Mouse (Mus musculus): ENCODE data around the gene Aco1. TPM values are rescaled to one million over a fixed set of nuclear protein-coding genes. Genes with fewer than 3 reads are reported as not detected.

Gene Aco1
- polyA plus RNA-seq, 1 experiment from 2014 or later, result 57.5 TPM

GRCm38 (mm10) chr4:40192246-40192645, 49.4 kb downstream of the Aco1 start:
- no peak for ATAC-seq (ENCODE audit: borderline replicate concordance, extremely low read depth, low FRiP score, low TSS enrichment)
- H3K27me3 ChIP-seq, result no peaks in the 10 kb centered on the region
- H3K36me3 ChIP-seq, result peaks cover 55% of the 10 kb centered on the region
- no peaks in the 10 kb centered on the region for H3K4me1 ChIP-seq
- no peaks in the 10 kb centered on the region for H3K9me3 ChIP-seq
- H3K4me3 ChIP-seq, result no peak overlapping the region
- H3K4me2 ChIP-seq, result no peak overlapping the region
- WGBS, result 69% methylated on average over 2 of the region's 2 CpGs
- no peak overlapping the region for H3K27ac ChIP-seq
- H3K9ac ChIP-seq, result no peak overlapping the region

- no peak for ATAC-seq (ENCODE audit: borderline replicate concordance, extremely low read depth, low FRiP score, low TSS enrichment)
- WGBS, result 82% methylated on average over 9 of the region's 9 CpGs
- H3K27ac ChIP-seq, result no peak overlapping the region
- H3K9ac ChIP-seq, result no peak overlapping the region
- H3K4me2 ChIP-seq, result no peak overlapping the region
- H3K27me3 ChIP-seq, result no peaks in the 10 kb centered on the region
- no peaks in the 10 kb centered on the region for H3K4me1 ChIP-seq
- H3K4me3 ChIP-seq, result no peak overlapping the region
- H3K36me3 ChIP-seq, result peaks cover 51% of the 10 kb centered on the region
- H3K9me3 ChIP-seq, result no peaks in the 10 kb centered on the region
Measured at GRCm38 (mm10) chr4:40193461-40193860, 50.6 kb downstream of the Aco1 start.

GRCm38 (mm10) chr4:40195336-40195735, 52.5 kb downstream of the Aco1 start:
- no peak for ATAC-seq (ENCODE audit: borderline replicate concordance, extremely low read depth, low FRiP score, low TSS enrichment)
- no peaks in the 10 kb centered on the region for H3K27me3 ChIP-seq
- 89% methylated on average over 2 of the region's 2 CpGs for WGBS
- H3K9me3 ChIP-seq, result no peaks in the 10 kb centered on the region
- H3K27ac ChIP-seq, result no peak overlapping the region
- no peaks in the 10 kb centered on the region for H3K4me1 ChIP-seq
- H3K9ac ChIP-seq, result no peak overlapping the region
- H3K4me2 ChIP-seq, result no peak overlapping the region
- H3K4me3 ChIP-seq, result no peak overlapping the region
- peaks cover 37% of the 10 kb centered on the region for H3K36me3 ChIP-seq

GRCm38 (mm10) chr4:40202205-40202604, 59.3 kb downstream of the Aco1 start:
- 89% methylated on average over 6 of the region's 6 CpGs for WGBS
- H3K36me3 ChIP-seq, result peaks cover 20% of the 10 kb centered on the region; the same call in 1 of the 2 replicates
- no peak overlapping the region for H3K27ac ChIP-seq
- H3K27me3 ChIP-seq, result no peaks in the 10 kb centered on the region
- H3K4me2 ChIP-seq, result no peak overlapping the region
- H3K9me3 ChIP-seq, result no peaks in the 10 kb centered on the region
- no peaks in the 10 kb centered on the region for H3K4me1 ChIP-seq
- no peak overlapping the region for H3K9ac ChIP-seq
- no peak for ATAC-seq (ENCODE audit: borderline replicate concordance, extremely low read depth, low FRiP score, low TSS enrichment)
- no peak overlapping the region for H3K4me3 ChIP-seq

- 84% methylated on average over 3 of the region's 3 CpGs for WGBS
- Histone ChIP-seq H3K9ac (no peak overlapping the region), H3K36me3 (peaks cover 16% of the 10 kb centered on the region; the same call in 1 of the 2 replicates), H3K4me2 (no peak overlapping the region), H3K4me3 (no peak overlapping the region), H3K4me1 (no peaks in the 10 kb centered on the region), H3K27me3 (no peaks in the 10 kb centered on the region), H3K27ac (no peak overlapping the region), H3K9me3 (no peaks in the 10 kb centered on the region)
- no peak for ATAC-seq (ENCODE audit: borderline replicate concordance, extremely low read depth, low FRiP score, low TSS enrichment)
Measured at GRCm38 (mm10) chr4:40204374-40204773, 61.5 kb downstream of the Aco1 start.

GRCm38 (mm10) chr4:40205231-40205903, 62.5 kb downstream of the Aco1 start:
- H3K27me3 ChIP-seq, result no peaks in the 10 kb centered on the region
- H3K9ac ChIP-seq, result no peak overlapping the region
- 90% methylated on average over 22 of the region's 22 CpGs for WGBS
- H3K36me3 ChIP-seq, result peaks cover 21% of the 10 kb centered on the region; the same call in 1 of the 2 replicates
- H3K4me3 ChIP-seq, result no peak overlapping the region
- H3K4me2 ChIP-seq, result no peak overlapping the region
- no peak for ATAC-seq (ENCODE audit: borderline replicate concordance, extremely low read depth, low FRiP score, low TSS enrichment)
- no peaks in the 10 kb centered on the region for H3K4me1 ChIP-seq
- no peak overlapping the region for H3K27ac ChIP-seq
- no peaks in the 10 kb centered on the region for H3K9me3 ChIP-seq

GRCm38 (mm10) chr4:40207701-40208100, 64.8 kb downstream of the Aco1 start:
- Histone ChIP-seq H3K36me3 (peaks cover 18% of the 10 kb centered on the region; the same call in 1 of the 2 replicates), H3K4me2 (no peak overlapping the region), H3K4me3 (no peak overlapping the region), H3K9ac (no peak overlapping the region), H3K27ac (no peak overlapping the region), H3K27me3 (no peaks in the 10 kb centered on the region), H3K4me1 (no peaks in the 10 kb centered on the region), H3K9me3 (no peaks in the 10 kb centered on the region)
- 81% methylated on average over 5 of the region's 5 CpGs for WGBS
- no peak for ATAC-seq (ENCODE audit: borderline replicate concordance, extremely low read depth, low FRiP score, low TSS enrichment)

GRCm38 (mm10) chr4:40212177-40212576, 69.3 kb downstream of the Aco1 start:
- no peak overlapping the region for H3K9ac ChIP-seq
- no peak for ATAC-seq (ENCODE audit: borderline replicate concordance, extremely low read depth, low FRiP score, low TSS enrichment)

GRCm38 (mm10) chr4:40217910-40218309, 75.0 kb downstream of the Aco1 start:
- Histone ChIP-seq H3K36me3 (no peaks in the 10 kb centered on the region), H3K27me3 (no peaks in the 10 kb centered on the region), H3K27ac (no peak overlapping the region), H3K4me1 (no peaks in the 10 kb centered on the region), H3K9ac (no peak overlapping the region), H3K4me2 (no peak overlapping the region), H3K9me3 (no peaks in the 10 kb centered on the region), H3K4me3 (no peak overlapping the region)
- 53% methylated on average over 3 of the region's 3 CpGs for WGBS
- ATAC-seq (ENCODE audit: borderline replicate concordance, extremely low read depth, low FRiP score, low TSS enrichment), result no peak

More at GRCm38 (mm10) chr4:40212177-40212576, 69.3 kb downstream of the Aco1 start:
- H3K4me1 ChIP-seq, result no peaks in the 10 kb centered on the region
- WGBS, result 80% methylated on average over 4 of the region's 6 CpGs
- no peaks in the 10 kb centered on the region for H3K27me3 ChIP-seq
- H3K27ac ChIP-seq, result no peak overlapping the region
- peaks cover 13% of the 10 kb centered on the region; the same call in 1 of the 2 replicates for H3K36me3 ChIP-seq
- H3K4me3 ChIP-seq, result no peak overlapping the region
- H3K9me3 ChIP-seq, result no peaks in the 10 kb centered on the region
- H3K4me2 ChIP-seq, result no peak overlapping the region

- Histone ChIP-seq H3K36me3 (no peaks in the 10 kb centered on the region), H3K9me3 (no peaks in the 10 kb centered on the region), H3K4me3 (no peak overlapping the region), H3K27me3 (no peaks in the 10 kb centered on the region), H3K9ac (no peak overlapping the region), H3K4me1 (no peaks in the 10 kb centered on the region), H3K27ac (no peak overlapping the region), H3K4me2 (no peak overlapping the region)
- no peak for ATAC-seq (ENCODE audit: borderline replicate concordance, extremely low read depth, low FRiP score, low TSS enrichment)
- 74% methylated on average over 7 of the region's 7 CpGs for WGBS
Measured at GRCm38 (mm10) chr4:40218382-40218781, 75.5 kb downstream of the Aco1 start.

- no peaks in the 10 kb centered on the region for H3K27me3 ChIP-seq
- no peaks in the 10 kb centered on the region for H3K9me3 ChIP-seq
- no peak for ATAC-seq (ENCODE audit: borderline replicate concordance, extremely low read depth, low FRiP score, low TSS enrichment)
- H3K4me2 ChIP-seq, result peak overlapping the region; percentile 30
- no peaks in the 10 kb centered on the region for H3K4me1 ChIP-seq
- H3K27ac ChIP-seq, result no peak overlapping the region
- no peak overlapping the region for H3K9ac ChIP-seq
- H3K4me3 ChIP-seq, result no peak overlapping the region
- 0 out of 2 replicates have a peak, but pooled peaks cover 5% of the 10 kb centered on the region for H3K36me3 ChIP-seq
- WGBS, result 13% methylated on average over 12 of the region's 12 CpGs
Measured at GRCm38 (mm10) chr4:40220437-40220836, 77.6 kb downstream of the Aco1 start.

- no peaks in the 10 kb centered on the region for H3K9me3 ChIP-seq
- H3K27me3 ChIP-seq, result no peaks in the 10 kb centered on the region
- no peaks in the 10 kb centered on the region for H3K4me1 ChIP-seq
- no peak overlapping the region for H3K9ac ChIP-seq
- no peak for ATAC-seq (ENCODE audit: borderline replicate concordance, extremely low read depth, low FRiP score, low TSS enrichment)
- WGBS, result 22% methylated on average over 14 of the region's 14 CpGs
- no peak overlapping the region for H3K4me3 ChIP-seq
- H3K36me3 ChIP-seq, result 0 out of 2 replicates have a peak, but pooled peaks cover 5% of the 10 kb centered on the region
- no peak overlapping the region for H3K27ac ChIP-seq
- peak overlapping the region; percentile 30; the same call in 1 of the 2 replicates for H3K4me2 ChIP-seq
Measured at GRCm38 (mm10) chr4:40221004-40221760, 78.3 kb downstream of the Aco1 start.
